Mouse (Mus musculus): ENCODE measurements around the gene Dll4. TPM values are rescaled to one million over a fixed set of nuclear protein-coding genes. Genes with fewer than 3 reads are reported as not detected.
A peak's percentile ranks its signal among the peaks of the same experiment; 100 is the strongest.

Dll4 gene
- 4.9 and 8.3 TPM in 2 replicates for polyA plus RNA-seq (2014; fragmentation: Nextera tagmentation; extraction: Ambion mirVana)

GRCm38 (mm10) chr2:119325568-119326143 lies at the start of gene Dll4:
Gene Dll4 (plus strand): TSS chr2:119325784.
- Histone ChIP-seq H3K9me3 (ENCODE audit: control insufficient read depth, low read length) (no peaks in the 10 kb centered on the region), H3K27me3 (ENCODE audit: control insufficient read depth, insufficient read depth, low read length) (peaks cover 91% of the 10 kb centered on the region), H3K27ac (ENCODE audit: low read depth, low read length) (peak within 1 kb of the TSS; percentile 1; the same call in 1 of the 2 replicates), H3K4me3 (ENCODE audit: low read length) (peak within 1 kb of the TSS; percentile 51), H3K4me2 (replicated peaks; ENCODE audit: low read depth, low read length) (peak within 1 kb of the TSS; percentile 75), H3K4me1 (ENCODE audit: control insufficient read depth, insufficient read depth, low read length) (peaks cover 41% of the 10 kb centered on the region), H3K9ac (ENCODE audit: low read depth, low read length) (peak within 1 kb of the TSS; percentile 55), H3K36me3 (ENCODE audit: control insufficient read depth, insufficient read depth, low read length) (no peaks in the 10 kb centered on the region)
- ATAC-seq (ENCODE audit: low FRiP score, low TSS enrichment), result peak; percentile 44; the same call in 1 of the 2 replicates
- under 1% methylated on average over 33 of the region's 33 CpGs for WGBS

GRCm38 (mm10) chr2:119276926-119277325 lies 48.7 kb upstream of the Dll4 start:
- Histone ChIP-seq H3K27me3 (ENCODE audit: control insufficient read depth, insufficient read depth, low read length) (no peaks in the 10 kb centered on the region), H3K9ac (ENCODE audit: low read depth, low read length) (no peak overlapping the region), H3K9me3 (ENCODE audit: control insufficient read depth, low read length) (no peaks in the 10 kb centered on the region), H3K4me2 (replicated peaks; ENCODE audit: low read depth, low read length) (no peak overlapping the region), H3K4me3 (ENCODE audit: low read length) (no peak overlapping the region), H3K36me3 (ENCODE audit: control insufficient read depth, insufficient read depth, low read length) (no peaks in the 10 kb centered on the region), H3K4me1 (ENCODE audit: control insufficient read depth, insufficient read depth, low read length) (no peaks in the 10 kb centered on the region), H3K27ac (ENCODE audit: low read depth, low read length) (no peak overlapping the region)
- no peak for ATAC-seq (ENCODE audit: low FRiP score, low TSS enrichment)
- 79% methylated on average over 7 of the region's 7 CpGs for WGBS

- H3K36me3 ChIP-seq (ENCODE audit: control insufficient read depth, insufficient read depth, low read length), result no peaks in the 10 kb centered on the region
- no peaks in the 10 kb centered on the region for H3K4me1 ChIP-seq (ENCODE audit: control insufficient read depth, insufficient read depth, low read length)
- H3K9me3 ChIP-seq (ENCODE audit: control insufficient read depth, low read length), result no peaks in the 10 kb centered on the region
- H3K27me3 ChIP-seq (ENCODE audit: control insufficient read depth, insufficient read depth, low read length), result no peaks in the 10 kb centered on the region
- H3K27ac ChIP-seq (ENCODE audit: low read depth, low read length), result no peak overlapping the region
- WGBS, result 91% methylated on average over 23 of the region's 23 CpGs
- no peak overlapping the region for H3K9ac ChIP-seq (ENCODE audit: low read depth, low read length)
- H3K4me2 ChIP-seq (replicated peaks; ENCODE audit: low read depth, low read length), result no peak overlapping the region
- no peak overlapping the region for H3K4me3 ChIP-seq (ENCODE audit: low read length)
- no peak for ATAC-seq (ENCODE audit: low FRiP score, low TSS enrichment)
Measured at GRCm38 (mm10) chr2:119277810-119278209, 47.8 kb upstream of the Dll4 start.

GRCm38 (mm10) chr2:119281899-119282565 lies 43.6 kb upstream of the Dll4 start:
- Histone ChIP-seq H3K36me3 (ENCODE audit: control insufficient read depth, insufficient read depth, low read length) (no peaks in the 10 kb centered on the region), H3K9ac (ENCODE audit: low read depth, low read length) (no peak overlapping the region), H3K27ac (ENCODE audit: low read depth, low read length) (no peak overlapping the region), H3K4me2 (replicated peaks; ENCODE audit: low read depth, low read length) (no peak overlapping the region), H3K4me1 (ENCODE audit: control insufficient read depth, insufficient read depth, low read length) (no peaks in the 10 kb centered on the region), H3K4me3 (ENCODE audit: low read length) (no peak overlapping the region), H3K27me3 (ENCODE audit: control insufficient read depth, insufficient read depth, low read length) (no peaks in the 10 kb centered on the region), H3K9me3 (ENCODE audit: control insufficient read depth, low read length) (no peaks in the 10 kb centered on the region)
- ATAC-seq (ENCODE audit: low FRiP score, low TSS enrichment), result no peak
- WGBS, result 72% methylated on average over 7 of the region's 7 CpGs

GRCm38 (mm10) chr2:119287372-119287771 lies 38.2 kb upstream of the Dll4 start:
- Histone ChIP-seq H3K4me3 (ENCODE audit: low read length) (no peak overlapping the region), H3K9ac (ENCODE audit: low read depth, low read length) (no peak overlapping the region), H3K4me2 (replicated peaks; ENCODE audit: low read depth, low read length) (no peak overlapping the region), H3K27ac (ENCODE audit: low read depth, low read length) (no peak overlapping the region), H3K9me3 (ENCODE audit: control insufficient read depth, low read length) (no peaks in the 10 kb centered on the region), H3K27me3 (ENCODE audit: control insufficient read depth, insufficient read depth, low read length) (no peaks in the 10 kb centered on the region), H3K36me3 (ENCODE audit: control insufficient read depth, insufficient read depth, low read length) (peaks cover 22% of the 10 kb centered on the region), H3K4me1 (ENCODE audit: control insufficient read depth, insufficient read depth, low read length) (peaks cover 6% of the 10 kb centered on the region; the same call in 1 of the 2 replicates)
- no peak for ATAC-seq (ENCODE audit: low FRiP score, low TSS enrichment)
- WGBS, result 89% methylated on average over 5 of the region's 5 CpGs

GRCm38 (mm10) chr2:119288270-119288882 lies 37.2 kb upstream of the Dll4 start, which contains the start of gene Vps18:
Gene Vps18 (plus strand): TSS chr2:119288740.
- H3K9me3 ChIP-seq (ENCODE audit: control insufficient read depth, low read length), result no peaks in the 10 kb centered on the region
- H3K9ac ChIP-seq (ENCODE audit: low read depth, low read length), result peak within 1 kb of the TSS; percentile 79
- peaks cover 32% of the 10 kb centered on the region for H3K36me3 ChIP-seq (ENCODE audit: control insufficient read depth, insufficient read depth, low read length)
- H3K4me1 ChIP-seq (ENCODE audit: control insufficient read depth, insufficient read depth, low read length), result peaks cover 6% of the 10 kb centered on the region; the same call in 1 of the 2 replicates
- peak within 1 kb of the TSS; percentile 83 for H3K4me2 ChIP-seq (replicated peaks; ENCODE audit: low read depth, low read length)
- ATAC-seq (ENCODE audit: low FRiP score, low TSS enrichment), result peak; percentile 94
- H3K27ac ChIP-seq (ENCODE audit: low read depth, low read length), result no peak within 1 kb of the TSS; the same call in 1 of the 2 replicates
- H3K27me3 ChIP-seq (ENCODE audit: control insufficient read depth, insufficient read depth, low read length), result no peaks in the 10 kb centered on the region
- under 1% methylated on average over 31 of the region's 31 CpGs for WGBS
- peak within 1 kb of the TSS; percentile 88 for H3K4me3 ChIP-seq (ENCODE audit: low read length)

- Histone ChIP-seq H3K4me3 (ENCODE audit: low read length) (peak overlapping the region; percentile 88), H3K27ac (ENCODE audit: low read depth, low read length) (no peak overlapping the region; the same call in 1 of the 2 replicates), H3K9ac (ENCODE audit: low read depth, low read length) (peak overlapping the region; percentile 79), H3K4me1 (ENCODE audit: control insufficient read depth, insufficient read depth, low read length) (peaks cover 6% of the 10 kb centered on the region; the same call in 1 of the 2 replicates), H3K4me2 (replicated peaks; ENCODE audit: low read depth, low read length) (peak overlapping the region; percentile 83), H3K27me3 (ENCODE audit: control insufficient read depth, insufficient read depth, low read length) (no peaks in the 10 kb centered on the region), H3K36me3 (ENCODE audit: control insufficient read depth, insufficient read depth, low read length) (peaks cover 38% of the 10 kb centered on the region), H3K9me3 (ENCODE audit: control insufficient read depth, low read length) (no peaks in the 10 kb centered on the region)
- 0 out of 2 replicates have a peak, but pooled peaks have one; percentile 14 for ATAC-seq (ENCODE audit: low FRiP score, low TSS enrichment)
- under 1% methylated on average over 11 of the region's 11 CpGs for WGBS
Measured at GRCm38 (mm10) chr2:119289014-119289416, 36.6 kb upstream of the Dll4 start.

- H3K4me3 ChIP-seq (ENCODE audit: low read length), result no peak overlapping the region
- ATAC-seq (ENCODE audit: low FRiP score, low TSS enrichment), result no peak
- 95% methylated on average over 5 of the region's 5 CpGs for WGBS
- peaks cover 6% of the 10 kb centered on the region; the same call in 1 of the 2 replicates for H3K4me1 ChIP-seq (ENCODE audit: control insufficient read depth, insufficient read depth, low read length)
- H3K9ac ChIP-seq (ENCODE audit: low read depth, low read length), result no peak overlapping the region
- H3K9me3 ChIP-seq (ENCODE audit: control insufficient read depth, low read length), result no peaks in the 10 kb centered on the region
- no peak overlapping the region for H3K4me2 ChIP-seq (replicated peaks; ENCODE audit: low read depth, low read length)
- no peaks in the 10 kb centered on the region for H3K27me3 ChIP-seq (ENCODE audit: control insufficient read depth, insufficient read depth, low read length)
- H3K36me3 ChIP-seq (ENCODE audit: control insufficient read depth, insufficient read depth, low read length), result peaks cover 64% of the 10 kb centered on the region
- no peak overlapping the region for H3K27ac ChIP-seq (ENCODE audit: low read depth, low read length)
Measured at GRCm38 (mm10) chr2:119292281-119292680, 33.3 kb upstream of the Dll4 start.
